Mouse (Mus musculus) heart, adult 8-10 months (tissue): ENCODE data around the gene Mtg2. TPM values are rescaled to one million over a fixed set of nuclear protein-coding genes. Genes with fewer than 3 reads are reported as not detected.

Experiments
- DNase-seq: peaks from one replicate; pipeline ENCODE4 v3.0.0; 2022; ENCODE audit warnings: low spot score
- total RNA-seq, 4 experiments: library from RNA; stranded (reverse); gene quantifications; 2 replicates each; pipeline ENCODE4 v1.2.4; 2022

Gene Mtg2
- total RNA-seq, 4 experiments from 2014 or later: 29.1 to 34.0 (median 30.1) TPM

- DNase-seq: no peak
Observed at GRCm38 (mm10) chr2:180051986-180052733, 18.2 kb upstream of the Mtg2 start.

GRCm38 (mm10) chr2:180053001-180053400, 17.4 kb upstream of the Mtg2 start:
- no peak for DNase-seq

- DNase-seq: no peak
Observed at GRCm38 (mm10) chr2:180063338-180064131, 6.9 kb upstream of the Mtg2 start.

GRCm38 (mm10) chr2:180069770-180070480, 463 bp upstream of the Mtg2 start:
- no peak for DNase-seq

GRCm38 (mm10) chr2:180071671-180072070, 1.3 kb downstream of the Mtg2 start:
- no peak for DNase-seq

GRCm38 (mm10) chr2:180072886-180073285, 2.5 kb downstream of the Mtg2 start:
- DNase-seq: no peak

GRCm38 (mm10) chr2:180077622-180078021, 7.2 kb downstream of the Mtg2 start:
- no peak for DNase-seq

- no peak for DNase-seq
Observed at GRCm38 (mm10) chr2:180080680-180081079, 10.3 kb downstream of the Mtg2 start.

GRCm38 (mm10) chr2:180083063-180083462, 12.7 kb downstream of the Mtg2 start:
- DNase-seq: no peak

GRCm38 (mm10) chr2:180084565-180084964, 14.2 kb downstream of the Mtg2 start:
- no peak for DNase-seq

GRCm38 (mm10) chr2:180085926-180086636, 15.7 kb downstream of the Mtg2 start:
- DNase-seq: no peak

GRCm38 (mm10) chr2:180086637-180087027, 16.2 kb downstream of the Mtg2 start:
- DNase-seq: no peak

- DNase-seq: no peak
Observed at GRCm38 (mm10) chr2:180087472-180087871, 17.1 kb downstream of the Mtg2 start.

GRCm38 (mm10) chr2:180090285-180090684, 19.9 kb downstream of the Mtg2 start:
- no peak for DNase-seq

GRCm38 (mm10) chr2:180095711-180096110, 25.3 kb downstream of the Mtg2 start:
- no peak for DNase-seq

- DNase-seq: no peak
Observed at GRCm38 (mm10) chr2:180097585-180097984, 27.2 kb downstream of the Mtg2 start.

- DNase-seq: no peak
Observed at GRCm38 (mm10) chr2:180098167-180098566, 27.8 kb downstream of the Mtg2 start.

GRCm38 (mm10) chr2:180099529-180099928, 29.1 kb downstream of the Mtg2 start:
- DNase-seq: no peak

GRCm38 (mm10) chr2:180103151-180103977, 33.0 kb downstream of the Mtg2 start:
- DNase-seq: no peak

GRCm38 (mm10) chr2:180103978-180104658, 33.7 kb downstream of the Mtg2 start, which contains the start of gene Hrh3:
TSS of gene Hrh3 (minus strand) at chr2:180104488.
- DNase-seq: peak; percentile 34
